Mouse (Mus musculus): Measurements from ENCODE around the gene Eif2ak1. TPM values are rescaled to one million over a fixed set of nuclear protein-coding genes. Genes with fewer than 3 reads are reported as not detected.
"Not testable (repeated sequence)": the region's sequence is repeated elsewhere in the genome, so short reads cannot be mapped to it uniquely, and the experiment has no call there.

Eif2ak1 gene
- 26.7 and 26.9 TPM in 2 replicates for polyA plus RNA-seq (2015; fragmentation: Nextera tagmentation; extraction: Ambion mirVana)

- ATAC-seq (ENCODE audit: extremely low read depth, insufficient number of reproducible peaks, low FRiP score, low TSS enrichment) = peak; percentile 97
- H3K9ac ChIP-seq = peak within 1 kb of the TSS; percentile 95
- H3K27me3 ChIP-seq (replicated peaks) = no peaks in the 10 kb centered on the region
- peak within 1 kb of the TSS; percentile 94 for H3K4me2 ChIP-seq
- WGBS = under 1% methylated on average over 37 of the region's 37 CpGs
- H3K27ac ChIP-seq (replicated peaks) = peak within 1 kb of the TSS; percentile 74
- H3K9me3 ChIP-seq = no peaks in the 10 kb centered on the region
- H3K4me3 ChIP-seq = peak within 1 kb of the TSS; percentile 90
- H3K36me3 ChIP-seq = no peaks in the 10 kb centered on the region
- H3K4me1 ChIP-seq = peaks cover 16% of the 10 kb centered on the region
Measured at GRCm38 (mm10) chr5:143817116-143817930, at the start of gene Eif2ak1. Gene Eif2ak1, plus strand, starts transcription at chr5:143817788.

GRCm38 (mm10) chr5:143781951-143782350 is 35.6 kb upstream of the Eif2ak1 start:
- no peak overlapping the region for H3K4me3 ChIP-seq
- H3K27me3 ChIP-seq (replicated peaks) = no peaks in the 10 kb centered on the region
- no peak overlapping the region for H3K27ac ChIP-seq (replicated peaks)
- peaks cover 3% of the 10 kb centered on the region; the same call in 1 of the 2 replicates for H3K4me1 ChIP-seq
- WGBS = 84% methylated on average over 8 of the region's 8 CpGs
- ATAC-seq (ENCODE audit: extremely low read depth, insufficient number of reproducible peaks, low FRiP score, low TSS enrichment) = no peak
- H3K4me2 ChIP-seq = no peak overlapping the region
- no peak overlapping the region for H3K9ac ChIP-seq
- 0 out of 2 replicates have a peak, but pooled peaks cover 3% of the 10 kb centered on the region for H3K9me3 ChIP-seq
- no peaks in the 10 kb centered on the region for H3K36me3 ChIP-seq

- Histone ChIP-seq H3K9me3 (0 out of 2 replicates have a peak, but pooled peaks cover 4% of the 10 kb centered on the region), H3K9ac (no peak overlapping the region), H3K36me3 (no peaks in the 10 kb centered on the region), H3K27ac (replicated peaks) (no peak overlapping the region), H3K4me2 (no peak overlapping the region), H3K27me3 (replicated peaks) (no peaks in the 10 kb centered on the region), H3K4me3 (no peak overlapping the region), H3K4me1 (peaks cover 3% of the 10 kb centered on the region; the same call in 1 of the 2 replicates)
- no peak for ATAC-seq (ENCODE audit: extremely low read depth, insufficient number of reproducible peaks, low FRiP score, low TSS enrichment)
- 54% methylated on average over 6 of the region's 6 CpGs for WGBS
Measured at GRCm38 (mm10) chr5:143785391-143785790, 32.2 kb upstream of the Eif2ak1 start.

- not testable (repeated sequence) for H3K9me3 ChIP-seq; H3K9ac ChIP-seq; H3K36me3 ChIP-seq; ATAC-seq (ENCODE audit: extremely low read depth, insufficient number of reproducible peaks, low FRiP score, low TSS enrichment); H3K4me1 ChIP-seq; H3K4me3 ChIP-seq; H3K27me3 ChIP-seq (replicated peaks); H3K4me2 ChIP-seq; H3K27ac ChIP-seq (replicated peaks)
- 80% methylated on average over 6 of the region's 6 CpGs for WGBS
Measured at GRCm38 (mm10) chr5:143801216-143801615, 16.4 kb upstream of the Eif2ak1 start.

- Histone ChIP-seq H3K9me3 (no peaks in the 10 kb centered on the region), H3K36me3 (no peaks in the 10 kb centered on the region), H3K4me3 (no peak overlapping the region), H3K4me1 (no peaks in the 10 kb centered on the region), H3K27me3 (replicated peaks) (no peaks in the 10 kb centered on the region), H3K4me2 (no peak overlapping the region), H3K9ac (no peak overlapping the region), H3K27ac (replicated peaks) (no peak overlapping the region)
- WGBS = 78% methylated on average over 18 of the region's 18 CpGs
- no peak for ATAC-seq (ENCODE audit: extremely low read depth, insufficient number of reproducible peaks, low FRiP score, low TSS enrichment)
Measured at GRCm38 (mm10) chr5:143804056-143804765, 13.4 kb upstream of the Eif2ak1 start.

- Histone ChIP-seq H3K27ac (replicated peaks) (no peak overlapping the region), H3K9me3 (no peaks in the 10 kb centered on the region), H3K4me1 (no peaks in the 10 kb centered on the region), H3K4me2 (no peak overlapping the region), H3K27me3 (replicated peaks) (no peaks in the 10 kb centered on the region), H3K36me3 (no peaks in the 10 kb centered on the region), H3K4me3 (no peak overlapping the region), H3K9ac (no peak overlapping the region)
- 55% methylated on average over 3 of the region's 3 CpGs for WGBS
- ATAC-seq (ENCODE audit: extremely low read depth, insufficient number of reproducible peaks, low FRiP score, low TSS enrichment) = no peak
Measured at GRCm38 (mm10) chr5:143807268-143807667, 10.3 kb upstream of the Eif2ak1 start.

GRCm38 (mm10) chr5:143809421-143810090 is 8.0 kb upstream of the Eif2ak1 start:
- H3K36me3 ChIP-seq = no peaks in the 10 kb centered on the region
- no peak overlapping the region for H3K4me2 ChIP-seq
- H3K9ac ChIP-seq = no peak overlapping the region
- H3K27ac ChIP-seq (replicated peaks) = no peak overlapping the region
- WGBS = 85% methylated on average over 3 of the region's 3 CpGs
- H3K27me3 ChIP-seq (replicated peaks) = no peaks in the 10 kb centered on the region
- H3K9me3 ChIP-seq = no peaks in the 10 kb centered on the region
- H3K4me3 ChIP-seq = no peak overlapping the region
- ATAC-seq (ENCODE audit: extremely low read depth, insufficient number of reproducible peaks, low FRiP score, low TSS enrichment) = no peak
- no peaks in the 10 kb centered on the region for H3K4me1 ChIP-seq

GRCm38 (mm10) chr5:143811653-143812052 is 5.9 kb upstream of the Eif2ak1 start:
- H3K36me3 ChIP-seq = no peaks in the 10 kb centered on the region
- no peak overlapping the region for H3K4me3 ChIP-seq
- H3K4me2 ChIP-seq = no peak overlapping the region
- H3K9ac ChIP-seq = no peak overlapping the region
- H3K4me1 ChIP-seq = no peaks in the 10 kb centered on the region
- no peaks in the 10 kb centered on the region for H3K27me3 ChIP-seq (replicated peaks)
- H3K27ac ChIP-seq (replicated peaks) = no peak overlapping the region
- ATAC-seq (ENCODE audit: extremely low read depth, insufficient number of reproducible peaks, low FRiP score, low TSS enrichment) = no peak
- H3K9me3 ChIP-seq = no peaks in the 10 kb centered on the region
- 82% methylated on average over 5 of the region's 5 CpGs for WGBS

GRCm38 (mm10) chr5:143814626-143815025 is 3.0 kb upstream of the Eif2ak1 start:
- no peaks in the 10 kb centered on the region for H3K36me3 ChIP-seq
- H3K4me2 ChIP-seq = no peak overlapping the region
- peaks cover 13% of the 10 kb centered on the region for H3K4me1 ChIP-seq
- H3K9me3 ChIP-seq = no peaks in the 10 kb centered on the region
- no peaks in the 10 kb centered on the region for H3K27me3 ChIP-seq (replicated peaks)
- 57% methylated on average over 2 of the region's 2 CpGs for WGBS
- no peak overlapping the region for H3K27ac ChIP-seq (replicated peaks)
- no peak for ATAC-seq (ENCODE audit: extremely low read depth, insufficient number of reproducible peaks, low FRiP score, low TSS enrichment)
- no peak overlapping the region for H3K9ac ChIP-seq
- no peak overlapping the region for H3K4me3 ChIP-seq

- peak overlapping the region; percentile 95 for H3K9ac ChIP-seq
- no peaks in the 10 kb centered on the region for H3K9me3 ChIP-seq
- peaks cover 16% of the 10 kb centered on the region for H3K4me1 ChIP-seq
- peak overlapping the region; percentile 70 for H3K27ac ChIP-seq (replicated peaks)
- H3K27me3 ChIP-seq (replicated peaks) = no peaks in the 10 kb centered on the region
- H3K4me3 ChIP-seq = peak overlapping the region; percentile 90
- ATAC-seq (ENCODE audit: extremely low read depth, insufficient number of reproducible peaks, low FRiP score, low TSS enrichment) = 0 out of 2 replicates have a peak, but pooled peaks have one; percentile 26
- H3K4me2 ChIP-seq = peak overlapping the region; percentile 94
- H3K36me3 ChIP-seq = no peaks in the 10 kb centered on the region
- WGBS = under 1% methylated on average over 32 of the region's 32 CpGs
Measured at GRCm38 (mm10) chr5:143817931-143818311, 333 bp downstream of the Eif2ak1 start.

- Histone ChIP-seq H3K27ac (replicated peaks) (peak overlapping the region; percentile 70), H3K4me1 (peaks cover 16% of the 10 kb centered on the region)
Measured at GRCm38 (mm10) chr5:143818461-143818860, 873 bp downstream of the Eif2ak1 start.

More at GRCm38 (mm10) chr5:143818461-143818860, 873 bp downstream of the Eif2ak1 start:
- Histone ChIP-seq H3K4me3 (peak overlapping the region; percentile 90), H3K9ac (peak overlapping the region; percentile 95), H3K27me3 (replicated peaks) (no peaks in the 10 kb centered on the region), H3K4me2 (peak overlapping the region; percentile 94), H3K9me3 (no peaks in the 10 kb centered on the region), H3K36me3 (no peaks in the 10 kb centered on the region)
- WGBS = 8% methylated on average over 10 of the region's 10 CpGs
- no peak for ATAC-seq (ENCODE audit: extremely low read depth, insufficient number of reproducible peaks, low FRiP score, low TSS enrichment)

Measured in heart, embryonic 13.5 days (tissue).